Mouse (Mus musculus): ENCODE data around the gene Olfr1123.
"Not testable (repeated sequence)": the region's sequence is repeated elsewhere in the genome, so short reads cannot be mapped to it uniquely, and the experiment has no call there.

The Olfr1123 gene

DNA sequence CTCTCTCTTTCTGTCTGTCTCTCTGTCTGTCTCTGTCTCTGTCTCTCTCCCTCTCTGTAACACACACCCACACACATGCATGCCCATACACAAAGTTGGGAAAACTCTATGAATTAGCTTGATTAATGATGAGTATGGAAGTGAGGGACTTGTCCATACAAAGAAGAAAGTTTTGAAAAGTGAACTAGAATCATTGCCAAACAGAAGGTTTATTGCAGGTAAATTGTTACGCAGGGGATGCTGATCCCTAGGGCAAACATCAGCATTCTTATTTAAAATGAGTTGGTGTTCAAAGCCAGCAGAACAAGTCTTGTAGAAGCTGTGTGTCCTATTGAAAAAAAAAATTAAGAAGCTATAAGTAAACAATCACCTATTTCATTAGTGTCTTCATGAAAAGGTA lies at the start of gene Olfr1123:
Gene Olfr1123 (plus strand): TSS at position 301 of the 400 bp plus-strand sequence.
- DNase-seq, result no peak

DNA sequence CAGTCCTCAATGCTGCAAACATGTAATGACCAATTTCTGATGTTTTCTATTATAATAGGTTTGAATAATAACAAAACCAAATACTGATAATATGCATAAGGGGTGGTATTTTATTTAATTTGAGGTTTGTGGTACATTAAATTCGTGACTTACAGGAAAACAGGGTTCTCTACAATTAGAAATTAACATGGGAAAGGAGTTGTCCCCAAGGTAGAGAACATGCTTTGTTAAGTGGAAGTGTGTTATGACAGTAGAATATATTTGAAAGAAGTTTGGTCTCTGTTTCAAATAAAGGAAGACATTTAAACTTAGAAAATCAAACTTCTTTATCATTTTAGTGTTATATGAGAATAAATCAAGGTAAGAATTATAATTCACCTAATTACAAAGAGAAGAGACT lies 46.8 kb upstream of the Olfr1123 start, which contains the start of gene Olfr1121:
Gene Olfr1121 (plus strand): TSS at position 301 of the 400 bp plus-strand sequence.
- DNase-seq, result no peak

DNA sequence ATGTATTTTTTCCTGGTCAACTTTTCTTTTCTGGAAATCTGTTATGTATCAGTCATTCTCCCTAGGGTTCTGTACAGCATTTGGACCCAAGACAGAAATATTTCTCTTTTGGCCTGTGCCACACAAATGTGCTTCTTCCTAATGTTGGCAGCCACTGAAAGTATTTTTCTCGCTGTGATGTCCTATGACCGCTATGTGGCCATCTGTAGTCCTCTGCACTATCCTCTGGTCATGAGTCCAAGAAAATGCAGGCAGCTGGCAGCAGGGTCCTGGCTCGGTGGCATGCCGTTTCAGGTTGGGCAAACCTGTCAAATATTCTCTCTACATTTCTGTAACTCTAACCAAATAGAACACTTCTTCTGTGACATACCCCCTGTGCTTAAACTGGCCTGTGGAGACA lies 44.7 kb upstream of the Olfr1123 start:
- no peak for DNase-seq

DNA sequence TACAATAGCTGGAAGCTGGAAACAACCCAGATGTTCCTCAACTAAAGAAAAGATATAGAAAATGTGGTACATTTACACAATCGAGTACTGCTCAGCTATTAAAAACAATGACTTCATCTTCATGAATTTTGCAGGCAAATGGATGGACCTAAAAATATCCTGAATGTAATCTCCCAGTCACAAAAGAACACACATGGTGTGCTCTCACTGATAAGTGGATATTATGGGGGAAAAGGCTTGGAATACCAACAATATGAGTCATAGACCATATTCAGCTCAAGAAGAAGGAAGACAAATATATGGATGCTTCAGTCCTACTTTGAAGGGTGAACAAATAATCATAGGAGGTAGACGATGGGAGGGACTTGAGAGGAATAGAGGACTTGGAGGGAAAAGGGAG lies 32.5 kb upstream of the Olfr1123 start:
- no peak for DNase-seq

DNA sequence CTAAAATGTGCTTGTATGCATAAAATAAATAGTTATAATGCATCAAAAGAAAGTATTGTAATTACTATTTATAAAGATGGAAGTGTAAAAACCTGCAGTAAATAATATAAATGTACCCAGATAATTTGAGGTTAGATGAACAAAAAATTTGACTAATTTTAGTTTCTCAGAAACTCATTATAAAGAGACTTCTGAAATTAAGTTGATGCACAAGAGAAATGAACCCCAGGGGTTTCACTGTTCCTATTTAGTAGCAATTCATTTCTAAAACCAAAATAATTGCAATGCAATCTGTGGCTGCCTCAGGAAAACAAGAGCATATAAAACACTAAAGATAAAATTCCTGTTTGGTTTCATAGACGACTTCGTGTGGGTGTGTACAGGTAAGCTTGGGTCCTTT lies 30.9 kb upstream of the Olfr1123 start, which contains the start of gene Olfr1122:
Gene Olfr1122 (plus strand): TSS at position 301 of the 400 bp plus-strand sequence.
- DNase-seq, result no peak

DNA sequence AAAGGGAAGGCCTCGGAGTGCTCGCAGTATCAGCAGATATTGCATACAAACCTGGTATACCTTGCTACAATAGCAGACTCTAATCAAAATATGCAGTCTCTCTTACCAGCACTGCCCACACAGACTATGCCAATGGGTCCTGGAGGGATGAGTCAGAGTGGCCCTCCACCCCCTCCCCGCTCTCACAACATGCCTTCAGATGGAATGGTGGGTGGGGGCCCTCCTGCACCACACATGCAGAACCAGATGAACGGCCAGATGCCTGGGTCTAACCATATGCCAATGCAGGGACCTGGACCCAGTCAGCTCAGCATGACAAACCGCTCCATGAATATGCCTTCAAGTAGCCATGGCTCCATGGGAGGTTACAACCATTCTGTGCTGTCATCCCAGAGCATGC lies 22.8 kb upstream of the Olfr1123 start:
- DNase-seq, result not testable (repeated sequence)

DNA sequence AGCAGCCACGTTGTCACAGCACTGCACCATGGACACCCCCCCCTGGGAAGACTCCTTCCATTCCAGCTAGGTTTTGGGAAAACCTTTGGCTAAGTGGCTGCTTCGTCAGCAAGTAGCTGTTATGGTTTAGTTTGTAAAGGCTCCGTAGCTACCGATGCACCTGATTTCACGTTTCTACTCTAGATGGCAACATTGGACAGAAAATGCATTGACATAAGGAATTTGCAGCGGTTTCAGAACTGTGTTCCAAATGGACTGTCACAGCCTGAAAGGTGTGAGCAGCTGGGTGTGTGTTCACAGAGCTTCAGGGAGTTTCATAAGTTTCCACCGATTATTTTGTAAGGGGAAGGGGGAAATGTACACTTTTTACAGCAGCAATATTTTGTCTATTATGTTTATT lies 21.7 kb upstream of the Olfr1123 start:
- DNase-seq, result not testable (repeated sequence)

DNA sequence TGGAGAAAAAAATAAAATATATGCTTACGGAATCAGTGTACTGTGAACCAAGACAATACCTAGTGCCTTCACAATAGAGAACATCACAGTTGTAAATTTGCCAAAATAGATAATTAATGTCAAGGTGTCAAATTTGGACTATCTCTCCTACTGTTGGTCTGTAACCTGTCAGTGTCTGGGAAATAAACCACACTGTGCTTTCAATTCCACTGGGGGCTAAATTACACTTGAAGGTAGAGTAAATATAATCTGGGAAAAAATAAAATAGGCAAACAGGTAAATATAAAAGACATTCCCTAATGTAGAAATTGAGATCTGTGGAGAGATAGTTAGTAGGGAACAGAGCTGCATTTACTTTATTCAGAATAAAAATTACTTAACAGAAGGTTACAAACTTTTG lies 13.5 kb downstream of the Olfr1123 start, which contains the start of gene Olfr1124:
Gene Olfr1124 (plus strand): TSS at position 301 of the 400 bp plus-strand sequence.
- DNase-seq, result no peak

DNA sequence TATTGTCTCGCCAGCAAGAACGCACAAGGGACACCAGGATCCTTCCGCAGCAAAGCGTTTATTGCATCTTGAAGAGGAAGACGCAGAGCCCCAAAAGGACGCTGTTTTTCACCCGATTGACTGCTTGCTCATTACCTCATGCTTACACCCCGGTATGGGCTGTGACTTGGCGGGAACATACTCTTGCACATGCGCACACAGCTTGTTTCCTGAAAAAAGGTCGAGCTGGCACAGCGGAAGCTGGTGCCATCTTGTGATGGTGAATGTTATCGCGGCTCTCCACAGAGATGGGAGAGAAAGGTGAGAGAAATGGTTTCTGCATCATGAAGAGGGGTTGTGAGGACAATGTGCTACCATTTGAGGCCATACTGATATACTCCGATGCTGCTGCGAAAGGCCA lies 21.3 kb downstream of the Olfr1123 start:
- no peak for DNase-seq

DNA sequence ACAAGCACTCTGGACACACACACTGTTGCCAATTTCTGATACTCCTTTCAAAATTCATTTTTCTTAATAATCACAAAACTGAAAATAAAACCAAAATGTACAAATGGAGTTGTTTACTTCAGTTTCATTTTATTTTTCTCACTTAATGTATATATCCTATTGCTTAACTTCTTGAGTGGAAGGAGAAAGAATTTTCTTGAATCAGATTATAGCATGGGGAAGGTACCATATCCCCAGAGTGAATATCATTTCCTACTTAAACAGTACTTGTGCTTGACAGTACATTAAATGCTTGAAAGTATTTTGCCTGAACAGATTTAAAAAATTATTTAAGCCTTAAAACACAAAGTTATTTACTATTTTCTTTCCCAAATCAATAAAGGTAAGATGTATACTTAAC lies 37.2 kb downstream of the Olfr1123 start, which contains the start of gene Olfr1126:
Gene Olfr1126 (plus strand): TSS at position 301 of the 400 bp plus-strand sequence.
- DNase-seq, result no peak

DNA sequence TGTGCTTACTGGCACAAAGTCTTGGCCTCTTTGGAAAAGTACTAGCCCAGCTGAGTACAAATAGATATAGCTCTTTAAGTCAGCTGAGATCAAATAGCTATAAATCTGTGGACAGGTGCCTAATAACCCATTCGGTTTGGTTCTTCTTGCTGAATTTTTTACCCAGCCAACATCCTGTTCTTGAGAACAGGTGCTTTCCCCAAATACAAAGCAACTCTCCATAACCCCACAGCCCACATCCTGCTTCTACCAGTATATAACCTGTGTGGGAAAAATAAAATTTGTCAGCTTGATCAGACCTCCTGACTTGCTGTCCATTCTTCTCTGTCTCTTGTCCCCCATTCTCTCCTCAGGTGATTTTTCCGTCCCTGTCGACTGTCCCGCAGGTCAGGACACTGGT lies 45.3 kb downstream of the Olfr1123 start:
- DNase-seq, result no peak

All from kidney, postnatal 14 days (tissue).